Mouse (Mus musculus) thymus, postnatal 4 days (tissue): ENCODE measurements around the gene Ccdc167.

Source experiments
- DNase-seq: peaks from one replicate; pipeline ENCODE4 v3.0.0; 2021

The Ccdc167 gene

DNA sequence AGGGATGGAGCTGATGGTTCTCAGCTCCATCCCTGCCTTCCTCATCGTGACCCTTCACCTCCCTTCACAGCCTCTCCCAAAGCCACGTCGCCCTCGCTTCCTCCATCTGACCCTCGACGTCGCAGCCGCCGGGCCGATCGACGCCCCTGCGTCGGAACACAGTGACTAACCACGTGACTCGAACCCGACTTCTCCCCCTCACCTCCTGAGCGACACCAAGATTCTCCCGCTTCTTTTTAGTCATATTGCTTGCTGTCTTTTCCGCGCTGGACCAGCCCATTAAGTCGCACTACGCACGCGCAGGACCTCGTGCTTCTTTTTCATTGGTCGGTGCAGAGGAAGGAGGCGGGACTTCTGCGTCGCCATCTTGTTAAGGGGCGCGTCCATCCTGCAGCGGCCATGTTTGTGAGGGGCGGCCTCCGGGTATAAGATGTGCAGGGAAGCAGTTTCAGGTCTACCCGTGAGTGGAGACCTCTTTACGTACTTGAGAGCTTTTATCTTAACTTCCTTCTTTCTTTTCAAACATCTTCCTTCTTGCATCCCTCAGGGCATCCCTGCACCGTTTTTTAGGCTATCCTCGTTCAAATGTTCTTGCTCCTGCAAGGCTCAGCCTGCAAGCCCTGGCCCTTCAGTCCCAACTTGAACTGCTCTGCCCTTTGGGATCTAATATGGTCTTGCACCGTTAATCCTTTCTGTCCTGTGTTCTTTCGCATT lies at the start of gene Ccdc167:
Gene Ccdc167, minus strand, starts transcription at position 313 of the 714 bp plus-strand sequence.
- peak; percentile 96 for DNase-seq

DNA sequence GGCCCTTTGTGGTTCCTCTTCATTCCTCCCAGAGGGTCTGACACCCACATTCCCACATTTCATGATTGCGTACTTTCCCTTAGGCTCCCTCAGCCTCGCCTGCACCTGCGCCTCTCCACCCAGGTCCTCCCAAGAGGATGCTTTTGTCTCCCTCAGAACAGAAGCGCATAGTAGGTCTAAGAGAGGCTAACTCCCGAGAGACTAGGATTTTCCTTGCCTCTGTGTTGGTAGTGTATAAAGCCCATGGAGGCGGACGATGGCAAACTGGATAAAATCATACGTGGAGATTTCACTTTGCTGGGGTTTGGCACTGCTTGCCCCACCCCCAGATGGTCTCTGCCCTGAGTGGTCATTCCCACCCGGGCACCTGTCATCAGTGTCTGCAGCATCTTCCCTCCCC lies 48.5 kb upstream of the Ccdc167 start:
- no peak for DNase-seq

DNA sequence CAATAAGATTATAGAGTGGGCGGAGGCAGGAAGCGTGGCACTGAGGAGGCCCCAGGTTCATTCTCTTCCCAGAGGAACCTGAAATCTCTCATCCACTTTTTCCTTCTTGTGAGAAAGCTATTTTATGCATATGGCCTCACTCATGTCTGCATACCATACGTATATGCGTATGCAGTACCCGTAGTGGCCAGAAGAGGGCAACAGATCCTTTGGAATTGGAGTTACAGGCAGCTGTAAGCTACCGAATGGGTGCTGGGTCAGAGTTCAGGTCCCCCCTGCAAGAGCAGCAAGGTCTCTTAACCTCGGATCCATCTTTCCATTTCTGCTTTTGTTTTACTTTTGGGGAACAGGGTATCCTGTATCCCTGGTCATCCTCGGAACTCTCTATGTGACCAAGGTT lies 45.7 kb upstream of the Ccdc167 start:
- DNase-seq, result peak; percentile 93

DNA sequence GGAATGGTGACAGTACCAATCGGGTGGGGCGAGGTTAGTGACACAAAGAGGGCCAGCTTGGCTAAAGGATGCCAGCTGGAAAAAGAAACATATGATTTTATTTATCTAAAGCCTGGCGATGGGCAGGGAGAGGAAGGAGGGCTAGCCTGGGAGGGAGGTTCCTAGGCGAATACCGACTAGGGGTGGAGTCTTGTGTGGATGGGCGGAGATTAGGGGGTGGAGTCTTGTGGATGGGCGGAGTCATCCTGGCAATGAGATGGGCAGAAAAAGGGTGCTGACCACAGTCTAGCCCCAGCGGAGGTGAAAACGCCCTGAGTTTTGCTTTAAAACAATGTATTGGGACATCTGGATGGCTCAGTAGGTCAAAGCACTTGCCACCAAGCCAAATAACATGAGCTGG lies 45.1 kb upstream of the Ccdc167 start:
- no peak for DNase-seq

DNA sequence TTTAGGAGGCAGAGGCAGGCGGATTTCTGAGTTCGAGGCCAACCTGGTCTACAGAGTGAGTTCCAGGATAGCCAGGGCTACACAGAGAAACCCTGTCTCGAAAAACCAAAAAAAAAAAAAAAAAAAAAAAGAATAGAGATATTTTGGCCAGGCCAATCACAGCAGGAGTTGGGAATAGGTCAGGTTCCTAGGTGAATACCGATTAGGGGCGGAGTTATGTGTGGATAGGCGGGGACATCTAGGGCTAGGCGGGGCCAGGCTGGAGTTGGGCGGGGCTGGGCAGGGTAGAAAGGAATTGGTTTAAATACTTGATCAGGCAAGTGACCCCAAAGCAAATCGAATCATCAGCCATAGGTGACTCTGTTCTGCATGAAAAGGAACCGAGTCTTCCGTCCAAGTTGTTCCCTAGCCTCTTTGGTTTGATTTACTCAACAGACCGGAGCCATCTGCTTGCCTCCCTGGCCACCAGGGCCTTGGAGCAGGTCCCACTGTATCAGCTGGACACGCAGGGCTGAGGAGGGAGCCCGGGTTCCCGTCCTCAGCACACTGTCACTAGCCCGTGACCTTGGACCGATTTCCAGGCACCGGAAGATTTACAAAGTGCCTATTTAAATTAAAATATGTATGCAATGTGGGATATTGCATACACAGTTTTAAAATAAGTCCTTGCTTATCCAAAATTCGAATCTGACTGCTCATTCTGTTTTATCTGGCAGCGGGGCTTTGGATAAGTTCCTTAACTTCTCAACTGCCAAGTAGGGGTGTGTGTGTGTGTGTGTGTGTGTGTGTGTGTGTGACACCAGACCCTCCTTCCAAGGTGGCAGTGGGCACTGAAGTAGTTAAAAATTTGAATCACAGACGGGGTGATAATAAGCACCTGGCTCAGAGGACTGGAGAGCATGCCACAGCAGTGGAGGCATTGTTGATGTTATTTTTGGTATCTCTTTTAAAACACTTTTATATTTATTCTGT lies 43.8 kb upstream of the Ccdc167 start:
- DNase-seq, result no peak

DNA sequence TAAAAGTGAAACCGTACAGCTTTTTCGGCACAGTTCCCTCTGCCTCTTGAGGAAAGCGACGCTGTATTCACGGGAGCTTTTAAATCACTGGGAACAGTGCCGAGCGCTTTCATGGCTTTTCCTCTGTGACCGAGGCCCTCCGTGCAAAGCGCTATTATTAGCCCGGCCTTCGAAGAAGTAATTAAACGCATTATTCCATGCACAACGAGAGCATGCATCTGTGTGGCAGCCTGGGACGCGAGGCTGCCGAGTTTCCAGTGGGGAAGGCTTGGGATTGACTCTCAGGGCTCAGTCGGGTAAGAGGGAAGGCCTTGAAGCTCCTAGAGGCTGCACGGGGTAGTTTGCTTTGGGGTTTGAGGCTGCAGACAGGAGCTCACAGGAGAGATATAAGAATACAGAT lies 43.1 kb upstream of the Ccdc167 start:
- DNase-seq, result no peak

DNA sequence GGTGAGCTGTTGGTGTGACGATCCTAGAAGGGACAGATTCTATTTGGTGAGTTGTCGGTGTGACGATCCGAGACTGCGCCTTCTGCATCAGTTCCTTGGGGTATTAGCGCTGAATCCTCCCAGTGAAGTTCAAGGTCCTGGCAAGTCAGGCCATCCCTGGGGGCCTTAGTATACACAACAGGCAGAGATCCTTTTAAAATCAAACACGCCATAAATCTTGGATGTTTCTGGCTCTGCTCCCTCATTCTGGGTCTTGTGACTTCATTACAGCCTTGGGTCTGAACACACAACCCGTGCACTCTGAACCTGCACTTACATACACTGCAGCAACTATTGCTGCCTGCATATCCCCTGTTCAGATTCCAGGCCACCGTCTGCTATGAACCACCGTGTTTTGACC lies 39.5 kb upstream of the Ccdc167 start:
- no peak for DNase-seq

DNA sequence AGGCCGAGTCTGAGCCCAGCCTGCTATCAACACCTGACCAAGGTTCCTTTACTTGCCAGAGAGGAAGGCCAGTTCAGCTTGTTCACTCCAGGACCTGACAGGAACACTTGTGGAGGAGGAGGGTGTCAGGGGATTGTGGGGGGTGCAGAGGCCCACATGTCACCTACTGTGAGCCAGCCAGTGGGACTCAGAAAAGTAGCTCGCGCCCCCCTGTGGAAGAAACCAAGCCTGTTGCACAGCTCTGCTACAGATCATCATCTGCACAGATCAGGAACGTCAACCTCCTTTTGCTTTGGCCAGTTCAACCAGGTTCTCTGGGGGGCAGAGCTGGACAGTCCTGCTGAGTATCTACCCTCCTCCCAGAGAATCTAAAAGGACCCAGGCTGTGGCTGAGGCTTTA lies 37.7 kb upstream of the Ccdc167 start:
- DNase-seq, result peak; percentile 52

DNA sequence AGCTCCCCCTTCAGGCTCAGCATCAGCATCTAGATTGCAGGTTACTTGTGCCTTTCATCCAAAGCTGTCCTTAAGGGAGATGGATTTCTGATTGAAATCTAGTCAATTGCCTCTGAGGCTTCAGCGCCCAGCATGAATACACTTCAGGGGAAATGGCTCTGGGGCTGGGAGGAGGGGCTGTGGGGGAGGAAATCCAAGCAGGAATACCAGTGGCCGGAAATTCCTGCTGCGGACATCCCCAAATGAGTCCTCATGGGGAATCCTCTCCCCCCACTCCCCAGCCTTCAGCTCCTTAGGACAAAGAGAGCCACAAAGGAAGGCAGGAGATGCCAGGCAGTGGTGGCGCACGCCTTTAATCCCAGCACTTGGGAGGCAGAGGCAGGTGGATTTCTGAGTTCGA lies 30.6 kb upstream of the Ccdc167 start:
- DNase-seq, result no peak

DNA sequence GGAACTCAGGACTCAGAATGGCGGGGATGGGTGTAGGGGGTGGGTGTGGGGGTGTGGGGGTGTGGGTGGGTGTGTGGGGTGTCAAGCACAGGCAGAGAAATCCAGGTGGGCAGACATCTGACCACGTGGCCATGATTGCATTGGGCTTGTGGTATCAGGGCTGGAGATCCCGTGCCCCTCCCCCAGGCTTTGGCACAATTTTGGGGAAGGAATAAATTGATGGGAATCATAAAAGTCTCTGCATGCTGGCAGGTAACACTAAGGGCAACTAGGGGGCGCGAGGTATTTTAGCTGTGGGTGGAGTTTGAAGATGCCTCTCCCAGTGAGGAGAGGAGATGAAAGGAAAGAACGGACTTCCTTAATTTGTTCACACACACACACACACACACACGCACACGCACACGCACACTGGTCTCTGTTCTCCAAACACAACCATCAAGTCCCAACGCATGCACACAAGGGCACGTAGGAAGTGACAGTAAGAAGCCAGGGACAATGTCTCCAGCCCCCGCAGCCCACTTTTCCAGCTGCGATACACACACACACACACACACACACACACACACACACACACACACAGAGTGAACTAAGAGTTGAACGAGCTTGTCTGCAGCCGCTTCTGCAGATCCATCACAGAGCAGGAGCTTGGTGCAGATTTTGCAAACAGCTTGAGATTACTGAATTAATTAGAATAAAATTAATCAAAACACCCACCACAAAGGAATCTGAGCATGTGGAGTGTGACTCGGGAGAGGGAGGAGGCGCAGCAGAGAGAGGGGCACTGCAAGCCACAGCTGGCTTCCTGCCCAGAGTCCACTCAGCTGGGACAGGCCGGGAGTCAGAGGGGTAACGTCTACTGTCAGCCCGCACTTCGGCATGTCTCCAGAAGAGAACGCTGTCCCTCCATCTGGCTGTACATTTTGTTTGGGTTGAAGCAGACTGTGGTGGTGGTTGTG lies 21.3 kb upstream of the Ccdc167 start:
- no peak for DNase-seq

DNA sequence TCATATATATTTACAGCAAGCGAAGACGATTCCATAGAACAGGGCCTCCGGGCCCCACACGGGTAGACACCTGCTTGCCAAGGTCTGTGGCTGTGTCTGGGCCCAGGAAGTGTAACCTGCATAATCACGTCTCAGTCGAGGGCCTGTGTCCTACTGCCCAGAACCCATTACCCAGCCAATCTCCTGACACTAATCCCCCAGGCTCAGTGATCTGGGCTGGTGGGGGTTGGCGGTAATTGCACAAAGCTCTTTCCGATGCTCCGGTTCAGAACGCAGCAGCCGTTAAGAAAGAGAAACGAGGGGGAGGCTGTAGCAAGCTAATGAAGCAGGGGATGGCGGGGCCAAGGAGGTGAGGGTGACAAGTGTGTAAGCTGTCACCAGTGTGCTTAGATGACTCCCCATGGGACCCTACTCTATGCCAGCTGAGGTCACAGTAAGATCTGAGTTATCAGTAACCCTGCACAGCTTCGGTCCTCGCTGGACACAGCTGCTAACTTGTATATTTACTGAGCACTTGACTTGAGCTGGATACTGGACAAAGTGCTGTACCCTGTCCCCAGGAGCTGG lies 19.7 kb upstream of the Ccdc167 start:
- DNase-seq, result no peak

DNA sequence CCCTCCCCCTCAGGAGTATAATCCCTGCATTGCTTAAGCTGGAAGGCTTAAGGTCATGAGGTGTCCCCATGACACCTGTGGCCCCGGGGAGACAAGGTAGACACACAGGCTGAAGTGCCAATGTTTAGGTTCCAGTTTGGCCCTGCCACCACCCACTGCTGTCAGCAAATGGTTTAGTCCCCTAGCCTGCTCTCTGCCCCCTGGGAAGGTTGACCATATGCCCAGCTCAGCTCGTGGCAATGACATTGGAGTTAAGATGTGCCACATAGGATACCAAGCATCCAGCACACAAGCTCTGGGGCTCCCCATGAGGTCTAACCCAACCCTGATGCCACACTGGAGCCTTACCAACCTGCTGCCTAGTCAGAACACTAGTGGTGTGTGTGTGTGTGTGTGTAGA lies 15.7 kb upstream of the Ccdc167 start:
- DNase-seq, result no peak

DNA sequence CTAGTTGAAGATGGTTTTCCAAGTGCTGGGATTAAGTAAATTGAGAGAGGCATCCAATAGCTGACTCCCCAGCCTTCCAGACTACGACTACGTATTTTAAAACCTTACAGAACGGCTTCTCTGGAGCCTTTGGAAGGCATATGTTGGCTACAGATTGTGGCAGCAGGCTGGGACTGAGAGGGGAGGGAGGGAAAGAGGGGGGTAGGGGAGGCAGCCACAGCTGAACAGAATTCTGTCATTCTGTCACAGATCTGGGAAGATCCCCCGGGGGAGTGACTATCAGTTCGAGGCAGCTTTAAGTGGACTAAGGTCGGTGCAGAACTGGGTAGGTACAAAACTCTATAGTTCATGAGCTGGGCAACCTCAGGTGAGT lies 15.1 kb upstream of the Ccdc167 start:
- no peak for DNase-seq

DNA sequence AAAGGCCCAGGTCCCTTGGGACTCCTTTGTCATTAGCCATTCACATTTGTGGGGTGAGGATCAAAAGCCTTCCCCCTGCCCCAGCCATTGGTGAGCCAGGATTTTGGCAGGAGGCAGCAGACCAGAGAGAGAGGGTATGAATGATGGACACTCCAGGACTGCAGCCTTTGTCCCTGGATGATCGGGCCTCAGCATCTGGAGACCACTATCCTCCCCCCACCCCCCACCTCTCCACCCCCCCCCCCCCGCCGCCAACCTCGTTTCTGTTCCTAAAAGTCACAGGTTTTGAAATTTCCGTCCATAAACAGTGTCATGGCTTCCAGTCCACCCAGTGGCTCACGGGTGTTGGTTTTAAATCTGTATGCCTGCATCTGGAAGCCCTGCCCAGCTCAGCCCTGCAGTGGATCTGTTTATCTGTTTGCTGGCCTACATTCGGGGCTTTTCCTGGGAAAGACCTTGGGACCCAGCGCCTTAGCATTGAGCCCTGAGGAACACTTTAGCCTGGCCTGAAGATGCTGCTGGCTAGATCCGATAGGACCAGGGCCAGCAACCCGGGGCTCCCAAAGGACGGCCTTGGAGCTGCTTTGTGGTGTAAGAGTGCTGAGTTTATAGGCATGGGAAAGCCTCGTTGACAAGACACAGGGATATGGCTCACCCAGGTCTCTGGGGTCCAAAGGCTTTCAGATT lies 14.6 kb upstream of the Ccdc167 start:
- DNase-seq, result no peak

DNA sequence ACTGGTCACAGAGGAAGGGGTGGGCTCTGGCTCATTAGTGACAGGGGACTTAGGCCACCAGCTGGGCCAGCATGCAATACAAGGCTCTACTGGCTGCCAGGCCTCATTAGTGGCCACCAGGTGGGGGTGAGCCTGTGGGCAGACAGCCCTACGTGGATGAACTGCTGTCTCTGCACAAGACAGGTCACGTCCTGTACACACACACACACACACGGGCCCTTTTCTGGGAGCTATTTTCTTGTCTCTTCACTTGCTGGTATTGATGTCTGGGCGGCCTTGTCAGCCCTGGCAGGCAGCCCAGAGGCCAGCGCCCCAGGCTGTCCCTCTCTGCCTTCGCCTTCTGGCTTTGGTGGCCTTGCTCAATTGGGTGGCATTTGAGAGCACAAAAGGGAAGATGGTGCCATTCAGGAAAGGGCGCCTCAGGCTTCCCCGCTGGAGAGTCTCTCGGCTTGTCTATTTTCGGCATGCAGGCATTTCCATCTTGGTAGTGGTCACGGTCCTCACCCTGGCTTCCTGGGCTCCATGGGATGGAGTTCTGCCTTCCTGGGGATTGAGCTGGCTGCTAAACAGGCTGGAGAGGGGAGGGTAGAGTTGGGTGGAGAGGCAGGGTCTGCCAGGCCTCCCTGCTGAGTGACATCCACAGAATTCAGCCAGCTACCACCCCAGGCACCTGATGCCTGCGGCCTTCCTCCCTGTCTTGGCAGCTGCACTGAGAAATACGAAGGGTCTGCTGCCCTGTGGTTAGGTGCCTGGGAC lies 13.8 kb upstream of the Ccdc167 start:
- no peak for DNase-seq

DNA sequence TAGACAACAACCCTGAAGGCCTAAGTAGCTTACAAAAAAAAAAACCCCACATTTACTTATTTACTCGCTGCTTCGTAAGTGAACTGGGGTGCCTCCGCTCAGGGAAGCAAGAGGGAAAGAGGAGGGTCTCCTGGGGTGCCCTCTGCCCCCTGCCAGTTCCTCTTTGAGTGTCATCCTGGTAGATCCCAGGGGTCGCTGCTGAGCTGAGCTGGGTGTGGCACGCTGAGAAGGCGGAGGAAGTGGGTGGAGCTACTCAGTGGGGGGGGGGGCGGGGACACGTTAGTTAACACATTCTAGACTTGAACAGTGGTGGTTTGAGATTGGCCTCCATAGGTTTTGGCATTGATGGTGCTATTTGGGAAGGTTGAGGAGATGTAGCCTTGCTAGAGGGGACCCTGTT lies 11.2 kb upstream of the Ccdc167 start:
- DNase-seq, result peak; percentile 80

DNA sequence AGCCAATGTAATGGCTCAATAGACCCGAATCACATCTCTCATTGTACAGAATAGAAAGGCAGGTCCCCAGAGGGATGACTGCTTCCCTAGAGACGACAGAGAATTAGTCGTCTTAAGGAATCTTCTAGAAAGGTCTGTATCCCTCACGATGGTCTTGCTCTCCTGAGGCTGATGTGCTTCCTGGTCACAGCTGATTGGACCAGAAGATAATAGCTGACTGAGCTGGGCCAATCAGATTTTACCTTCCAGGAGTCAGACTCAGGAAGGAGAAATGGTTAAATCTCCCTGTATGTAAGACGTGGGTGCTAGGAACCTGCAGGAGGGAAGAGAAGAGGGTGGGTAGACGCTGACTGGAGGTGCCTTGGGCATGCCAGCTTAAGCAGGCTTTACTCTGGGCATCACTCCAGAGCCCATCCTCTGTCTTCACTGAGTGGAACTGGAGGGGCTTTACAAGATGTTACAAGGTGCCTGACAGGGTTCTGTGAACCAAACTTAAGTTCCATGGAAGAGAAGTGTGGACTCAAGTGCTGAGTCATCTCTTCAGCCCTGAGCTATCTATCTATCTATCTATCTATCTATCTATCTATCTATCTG lies 8.3 kb upstream of the Ccdc167 start:
- DNase-seq, result no peak

DNA sequence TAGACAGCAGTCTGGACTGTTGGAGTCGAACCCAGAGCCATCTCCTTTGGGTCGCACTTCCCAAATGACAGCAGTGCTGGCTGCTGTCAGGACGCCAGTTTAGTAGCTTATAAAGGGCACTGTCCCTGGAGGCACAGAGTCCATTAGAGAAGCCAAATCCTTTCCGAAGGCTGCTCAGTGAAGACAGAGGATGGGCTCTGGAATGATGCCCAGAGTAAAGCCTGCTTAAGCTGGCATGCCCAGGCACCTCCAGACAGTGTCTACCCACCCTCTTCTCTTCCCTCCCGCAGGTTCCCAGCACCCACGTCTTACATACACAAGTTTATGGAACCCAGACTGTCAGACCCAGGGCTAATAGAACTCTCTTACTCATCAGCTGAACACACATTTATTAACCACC lies 7.8 kb upstream of the Ccdc167 start:
- no peak for DNase-seq

DNA sequence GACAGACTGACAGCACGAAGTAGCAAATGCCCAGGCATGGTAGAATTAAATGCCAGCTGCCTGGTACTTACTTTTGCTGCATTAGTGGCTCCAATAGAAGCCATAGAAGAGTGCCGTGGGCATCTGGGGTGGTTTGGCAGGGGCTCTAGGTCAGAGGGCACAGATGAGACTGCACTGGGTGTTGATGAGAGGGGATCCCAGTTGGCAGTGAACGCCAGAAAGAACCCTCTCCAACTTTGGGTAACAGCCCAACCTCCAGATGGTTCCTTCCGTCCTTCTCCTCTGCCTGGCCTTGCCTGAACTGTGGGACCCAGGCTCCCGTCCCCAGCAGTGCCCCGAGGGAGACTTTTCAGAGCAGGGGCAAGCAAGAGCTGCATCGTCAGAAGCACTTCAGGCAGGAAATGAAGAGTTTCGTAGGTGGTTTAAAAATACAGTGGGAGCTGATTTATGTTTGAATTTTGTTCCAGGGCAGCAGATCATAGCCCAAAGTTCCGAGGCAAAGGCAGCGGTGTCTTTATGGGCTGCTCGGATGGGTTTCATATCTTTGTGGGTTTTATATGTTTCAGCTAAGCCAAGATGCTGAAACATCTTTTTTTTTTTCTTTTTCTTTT lies 4.0 kb upstream of the Ccdc167 start:
- DNase-seq, result no peak
